Mouse (Mus musculus) left cerebral cortex, postnatal 25 days (tissue): Measurements from ENCODE around the gene Unc45a. TPM values are rescaled to one million over a fixed set of nuclear protein-coding genes. Genes with fewer than 3 reads are reported as not detected.
A peak's percentile ranks its signal among the peaks of the same experiment; 100 is the strongest.

Experiments used
- DNase-seq, 2 experiments: peaks; one replicate each; pipeline ENCODE4 v3.0.0; 2022; ENCODE audit warnings: low spot score in 2 of 2, mixed read lengths in 1 of 2
- intact Hi-C: fragments of 180-260 bp; cut with DNase I; formaldehyde crosslinking; loops from one replicate; pipeline ENCODE4 v1.15.1; 2025
- total RNA-seq, 2 experiments: library from RNA; stranded (reverse); gene quantifications; 2 replicates each; pipeline ENCODE4 v1.2.3; 2021

Unc45a gene
- total RNA-seq, 2 experiments from 2014 or later = 38.4 to 45.3 TPM

DNA sequence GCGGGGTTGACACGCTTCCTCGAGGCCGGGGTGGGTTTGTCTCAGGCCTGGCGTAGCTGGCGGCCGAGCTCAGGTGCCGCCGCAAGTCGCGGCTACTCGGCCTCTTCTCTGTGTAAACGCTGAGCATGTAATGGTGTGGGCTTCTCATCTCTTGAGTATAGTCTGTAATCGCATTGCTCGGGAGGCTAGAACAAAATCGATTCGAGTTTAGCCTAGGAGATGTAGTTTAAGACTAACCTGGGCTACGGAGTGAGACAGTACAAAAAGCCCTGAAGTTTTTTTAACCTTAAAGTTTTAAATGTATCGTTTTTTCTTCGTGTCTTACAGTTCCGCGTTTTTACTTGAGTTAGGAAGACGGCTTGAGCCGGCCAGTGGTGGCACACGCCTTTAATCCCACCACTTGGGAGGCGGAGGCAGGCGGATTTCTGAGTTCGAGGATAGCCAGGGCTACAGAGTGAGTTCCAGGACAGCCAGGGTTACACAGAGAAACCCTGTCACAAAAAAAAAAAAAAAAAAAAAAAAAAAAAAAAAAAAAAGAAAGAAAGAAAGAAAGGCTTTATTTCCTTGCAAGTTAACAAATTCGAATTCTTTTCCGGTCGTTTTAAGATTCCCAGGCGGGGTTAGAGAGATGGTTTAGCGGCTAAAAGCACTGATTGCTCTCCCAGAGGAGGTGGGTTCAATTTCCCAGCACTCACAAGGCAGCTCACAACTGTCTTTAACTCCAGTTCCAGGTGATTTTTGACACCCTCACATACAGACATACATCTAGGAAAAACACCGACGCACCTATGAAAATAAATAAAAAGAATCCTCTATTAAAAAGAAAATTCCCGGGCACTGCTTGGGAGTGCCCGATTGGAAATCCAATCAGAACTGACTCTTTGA is 45.8 kb downstream of the Unc45a start:
- DNase-seq = no peak
- intact Hi-C loops = no loop called here

GRCm38 (mm10) chr7:80294062-80294763 is 46.6 kb downstream of the Unc45a start, which contains the start of gene Prc1:
TSS of gene Prc1 (plus strand) at chr7:80294450.
- intact Hi-C loops = no loop called here
- DNase-seq = peak; percentile 97 to 99

- no peak for DNase-seq
- intact Hi-C loops = no loop called here
Measured at GRCm38 (mm10) chr7:80287736-80288135, 53.1 kb downstream of the Unc45a start.

DNA sequence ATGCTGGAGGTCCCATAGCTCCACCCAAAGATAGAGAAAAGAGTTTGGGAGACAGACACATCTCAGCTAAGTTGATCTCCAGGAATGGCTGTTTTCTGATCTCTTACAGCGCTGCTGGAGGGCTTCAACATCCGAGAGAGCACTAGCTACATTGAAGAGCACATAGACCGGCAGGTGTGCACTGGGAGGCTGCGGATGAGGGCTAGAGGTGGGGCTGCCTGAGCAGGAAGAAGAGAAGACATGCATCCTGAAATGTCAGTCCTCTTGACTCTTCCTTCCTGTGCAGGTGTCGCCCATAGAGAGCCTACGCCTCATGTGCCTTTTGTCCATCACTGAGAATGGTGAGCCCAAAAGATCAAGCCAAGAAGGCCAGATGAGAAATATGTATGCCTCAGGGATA is 55.1 kb downstream of the Unc45a start:
- intact Hi-C loops = no loop called here
- DNase-seq = no peak

DNA sequence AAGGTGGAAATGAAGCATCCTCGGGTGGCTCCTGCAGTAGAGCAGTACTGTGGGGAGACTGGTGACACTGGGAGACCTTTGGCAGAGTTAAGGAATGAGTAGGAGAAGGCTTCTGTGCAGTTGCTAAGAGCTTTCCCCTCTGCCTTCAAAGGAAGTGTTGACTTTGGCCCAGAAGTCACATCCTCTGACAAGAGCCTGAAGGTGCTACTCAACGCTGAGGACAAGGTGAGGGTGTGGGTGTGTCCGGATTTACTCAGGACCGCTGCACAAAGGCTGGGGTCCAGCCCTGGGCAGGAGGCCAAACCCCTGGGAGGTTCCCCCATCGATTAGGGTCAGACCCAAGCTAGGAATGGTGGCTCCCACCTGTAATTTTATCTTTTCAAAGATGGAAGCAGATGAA is 56.4 kb downstream of the Unc45a start:
- intact Hi-C loops = no loop called here
- no peak for DNase-seq

DNA sequence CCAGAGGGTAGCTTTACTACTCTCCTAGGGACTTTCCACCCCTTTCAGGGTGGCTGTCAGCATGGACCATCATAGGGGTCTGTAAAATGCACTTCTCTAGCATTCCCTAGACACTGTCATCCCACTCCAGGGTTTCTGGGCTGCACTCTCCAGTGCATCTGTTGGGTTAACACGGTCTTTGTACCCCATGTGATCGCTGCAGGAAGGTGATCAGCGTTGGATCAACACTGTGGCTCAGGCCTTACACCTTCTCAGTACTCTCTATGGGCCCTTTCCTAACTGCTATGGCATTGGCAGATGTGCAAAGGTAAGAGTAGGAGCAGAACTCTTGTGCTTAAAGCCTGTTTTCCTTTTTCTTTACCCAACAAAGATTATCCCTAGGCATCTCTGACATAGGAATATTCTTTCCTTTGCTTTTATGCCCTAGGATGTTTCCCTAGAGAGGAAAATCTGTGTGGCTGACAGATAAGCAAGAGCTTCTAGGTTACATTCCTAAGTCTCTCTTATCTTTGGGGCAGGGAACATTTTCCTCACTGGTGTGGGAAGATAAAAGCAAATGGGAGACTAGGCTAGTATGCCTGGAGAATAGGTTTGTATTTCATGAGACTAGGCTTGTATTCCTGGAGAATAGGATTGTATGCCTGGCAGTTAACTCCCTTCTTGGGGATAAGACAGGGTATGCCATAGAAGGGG is 57.4 kb downstream of the Unc45a start:
- DNase-seq = no peak
- intact Hi-C loops = no loop called here

GRCm38 (mm10) chr7:80281646-80282045 is 59.2 kb downstream of the Unc45a start:
- intact Hi-C loops = no loop called here

GRCm38 (mm10) chr7:80280998-80281397 is 59.8 kb downstream of the Unc45a start:
- intact Hi-C loops = no loop called here

More at GRCm38 (mm10) chr7:80281646-80282045, 59.2 kb downstream of the Unc45a start:
- DNase-seq = no peak

DNA sequence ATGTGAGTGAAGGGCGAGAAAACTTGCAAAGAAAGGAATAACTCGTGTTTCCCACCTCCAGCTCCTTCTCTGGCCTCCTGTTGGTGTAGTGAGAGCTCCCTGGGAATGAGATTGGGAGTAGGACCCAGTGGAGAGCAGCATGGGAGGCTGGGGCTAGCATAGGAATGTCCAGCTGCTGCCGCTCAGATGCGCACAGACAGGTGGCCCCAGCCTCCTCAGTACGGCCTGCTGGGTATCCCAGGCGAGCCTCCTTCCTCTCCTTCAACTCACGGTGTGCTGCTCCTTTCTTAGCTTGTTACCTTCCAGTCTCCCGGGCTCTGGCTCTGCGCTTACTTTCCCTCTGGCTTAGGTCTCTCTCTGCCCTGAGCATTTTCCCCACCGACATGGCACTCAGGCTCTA is 60.8 kb downstream of the Unc45a start:
- DNase-seq = no peak
- intact Hi-C loops = no loop called here

More at GRCm38 (mm10) chr7:80280998-80281397, 59.8 kb downstream of the Unc45a start:
- no peak for DNase-seq

DNA sequence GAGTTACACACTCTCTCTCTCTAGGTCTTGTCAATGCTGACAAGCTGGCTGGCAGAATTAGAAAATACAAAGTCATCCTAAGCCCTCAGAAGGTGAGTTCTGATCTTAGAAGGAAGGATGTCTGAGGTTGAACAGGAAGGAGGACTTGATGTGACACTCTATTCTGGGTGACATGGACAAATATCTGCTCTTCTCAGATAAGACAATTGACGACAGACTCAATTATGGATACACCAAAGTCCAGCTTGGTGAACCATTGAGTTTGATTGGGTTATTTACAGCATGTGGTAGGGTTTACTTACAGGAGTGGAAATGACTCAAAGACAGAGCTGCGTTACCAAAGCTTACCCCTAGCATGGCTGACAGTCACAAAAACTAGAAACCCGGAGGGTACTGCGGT is 64.4 kb downstream of the Unc45a start:
- intact Hi-C loops = no loop called here
- no peak for DNase-seq

Other genes starting within 250 kb of the Unc45a start
- 10 to 100 TPM; 50.8 to 59.1 TPM for gene Idh2, start 225.6 kb downstream of the Unc45a start, total RNA-seq
- gene Sema4b, start 154.2 kb downstream of the Unc45a start, total RNA-seq = 10 to 100 TPM; 17.4 to 20.5 TPM
- gene Cib1, start 108.2 kb downstream of the Unc45a start, total RNA-seq = 10 to 100 TPM; 18.4 to 19.9 TPM
- gene Gdpgp1, start 108.1 kb downstream of the Unc45a start, total RNA-seq = 1 to 10 TPM; 5.9 to 6.6 TPM
- gene Ttll13, start 94.6 kb downstream of the Unc45a start, total RNA-seq = 1 to 10 TPM; 1.1 to 2.2 TPM
- 10 to 100 TPM; 43.5 to 45.1 TPM for gene Ngrn, start 79.8 kb downstream of the Unc45a start, total RNA-seq
- 10 to 100 TPM; 20.2 to 20.6 TPM for gene Vps33b, start 71.4 kb downstream of the Unc45a start, total RNA-seq
- gene Prc1, start 46.6 kb downstream of the Unc45a start, total RNA-seq = 1 to 10 TPM; 1.5 TPM
- gene Rccd1, start 16.6 kb downstream of the Unc45a start, total RNA-seq = 10 to 100 TPM; 15.6 to 16.0 TPM
- 10 to 100 TPM; 47.1 to 50.5 TPM for gene Hddc3, start 2.1 kb upstream of the Unc45a start, total RNA-seq
- 100 to 1,000 TPM; 128 to 147 TPM for gene Man2a2, start 30.4 kb upstream of the Unc45a start, total RNA-seq
- 1 to 10 TPM; 3.9 to 6.3 TPM for gene Fes, start 46.9 kb upstream of the Unc45a start, total RNA-seq
- gene Furin, start 64.4 kb upstream of the Unc45a start, total RNA-seq = 10 to 100 TPM; 31.4 to 38.7 TPM
- 1 to 10 TPM; 3.1 to 4.3 TPM for gene Blm, start 194.1 kb upstream of the Unc45a start, total RNA-seq